Mouse (Mus musculus) E14TG2a.4 (cell line): ENCODE results near the gene Srgap2.

ENCODE experiments used
- H3K27me3 ChIP-seq: 2 replicates; pipeline ENCODE4 v1.6.1; 2014; ENCODE audit warnings: low read length, control low read depth; ENCODE audit not compliant: insufficient read depth
- H3K36me3 ChIP-seq: 2 replicates; pipeline ENCODE4 v1.6.1; 2014; ENCODE audit warnings: low read length, control low read depth; ENCODE audit not compliant: insufficient read depth
- H3K4me1 ChIP-seq: replicated peaks from 2 replicates; pipeline ENCODE4 v1.6.1; 2014; ENCODE audit warnings: low read depth, low read length, control low read depth
- H3K4me3 ChIP-seq: replicated peaks from 2 replicates; pipeline ENCODE4 v1.5.1; 2014; ENCODE audit warnings: mild to moderate bottlenecking, low read length
- H3K9me3 ChIP-seq: 2 replicates; pipeline ENCODE4 v1.6.1; 2014; ENCODE audit warnings: low read length, control low read depth
- CTCF ChIP-seq: conservative IDR thresholded peaks from 2 replicates; pipeline ENCODE4 v1.5.1; 2014; ENCODE audit warnings: low read length
- NANOG ChIP-seq: IDR thresholded peaks from 2 replicates; pipeline ENCODE4 v1.6.1; 2014; ENCODE audit warnings: borderline replicate concordance, low read length, mixed read lengths
- POU5F1 ChIP-seq: IDR thresholded peaks from 2 replicates; pipeline ENCODE4 v1.6.1; 2014; ENCODE audit warnings: low read length, borderline replicate concordance

Gene Srgap2

DNA sequence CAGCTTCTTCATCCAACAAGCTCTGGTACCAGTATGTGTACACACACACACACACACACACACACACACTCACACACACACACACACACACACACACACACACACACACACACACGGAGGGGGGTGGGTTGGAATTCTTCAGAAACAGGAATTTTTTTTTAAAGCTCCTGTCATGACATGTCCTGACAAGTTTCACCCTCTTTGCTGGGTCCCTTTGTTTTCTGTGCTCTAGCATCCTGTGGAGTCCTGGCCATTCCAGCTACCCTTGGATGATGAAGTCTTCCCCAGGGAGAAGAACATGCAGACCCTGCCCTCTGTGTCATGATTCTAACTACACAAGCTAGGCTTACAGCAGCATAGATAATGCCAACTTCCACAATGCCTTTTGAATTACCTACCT lies 13.0 kb downstream of the Srgap2 start:
- no peak for TF ChIP-seq CTCF
- TF ChIP-seq NANOG = no peak
- TF ChIP-seq POU5F1 = no peak
- Histone ChIP-seq H3K4me1 (peaks cover 29% of the 10 kb centered on the region), H3K36me3 (0 out of 2 replicates have a peak, but pooled peaks cover 2% of the 10 kb centered on the region), H3K27me3 (no peaks in the 10 kb centered on the region), H3K9me3 (no peaks in the 10 kb centered on the region), H3K4me3 (no peak overlapping the region)

DNA sequence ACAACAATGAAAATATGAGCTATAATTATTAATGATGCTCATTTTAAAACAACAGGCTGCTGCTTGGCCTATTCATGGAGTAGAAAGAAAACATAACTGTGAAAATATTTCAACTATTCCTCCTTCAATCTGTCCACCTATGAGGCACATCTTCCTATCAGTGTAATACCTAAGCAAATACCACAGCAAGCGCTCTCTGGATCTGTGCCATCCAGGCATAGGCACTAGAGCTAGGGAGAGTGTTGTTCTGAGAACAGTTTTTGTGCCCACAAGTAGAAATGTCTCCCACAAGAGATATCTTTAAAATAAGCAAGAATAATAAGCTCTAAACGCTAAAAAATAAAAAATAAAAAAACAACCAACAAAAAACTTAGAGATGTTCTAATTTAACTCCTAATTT lies 14.0 kb downstream of the Srgap2 start:
- Histone ChIP-seq H3K9me3 (no peaks in the 10 kb centered on the region), H3K4me3 (no peak overlapping the region), H3K4me1 (peaks cover 29% of the 10 kb centered on the region), H3K27me3 (no peaks in the 10 kb centered on the region), H3K36me3 (no peaks in the 10 kb centered on the region)
- TF ChIP-seq NANOG = no peak

DNA sequence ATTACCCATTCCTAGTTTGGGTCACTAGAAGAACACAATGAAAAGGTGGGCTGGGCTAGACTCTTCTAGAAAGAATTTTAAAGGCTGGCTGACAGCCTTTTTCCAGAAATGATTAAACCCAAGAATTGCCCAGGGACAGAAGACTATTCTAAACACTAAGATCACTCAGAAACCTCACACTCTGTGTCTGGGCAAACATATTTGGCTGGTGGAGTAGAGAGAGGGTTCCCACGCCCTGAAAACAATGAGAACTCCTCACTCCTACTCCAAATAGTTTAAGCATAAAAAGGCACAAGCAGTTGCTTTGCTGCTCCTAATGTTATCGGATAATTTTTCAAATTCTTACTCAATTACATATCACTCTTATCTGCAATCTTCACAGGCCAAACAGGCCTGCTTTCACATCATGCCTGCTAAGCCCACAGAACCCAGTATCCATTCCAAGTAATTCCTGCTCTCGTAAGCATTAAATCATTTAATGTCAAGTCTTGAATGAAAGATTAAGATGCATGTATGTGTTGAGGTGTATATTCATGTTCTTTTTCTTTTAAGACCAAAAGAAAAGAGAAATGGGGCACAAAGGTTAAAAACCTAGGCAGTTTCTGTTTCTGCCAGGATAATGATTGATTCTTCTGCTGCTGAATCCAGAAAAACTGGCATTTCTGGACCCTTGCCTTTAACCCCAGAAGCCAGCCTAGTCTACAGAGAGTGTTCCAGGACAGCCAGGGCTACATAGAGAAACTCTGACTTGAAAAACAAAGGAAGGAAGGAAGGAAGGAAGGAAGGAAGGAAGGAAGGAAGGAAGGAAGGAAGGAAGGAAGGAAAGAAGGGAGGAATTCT lies 15.3 kb downstream of the Srgap2 start:
- H3K4me3 ChIP-seq = no peak overlapping the region
- TF ChIP-seq CTCF = no peak
- no peak for TF ChIP-seq POU5F1
- TF ChIP-seq NANOG = no peak
- no peaks in the 10 kb centered on the region for H3K9me3 ChIP-seq
- peaks cover 31% of the 10 kb centered on the region for H3K4me1 ChIP-seq
- H3K27me3 ChIP-seq = no peaks in the 10 kb centered on the region
- H3K36me3 ChIP-seq = no peaks in the 10 kb centered on the region

DNA sequence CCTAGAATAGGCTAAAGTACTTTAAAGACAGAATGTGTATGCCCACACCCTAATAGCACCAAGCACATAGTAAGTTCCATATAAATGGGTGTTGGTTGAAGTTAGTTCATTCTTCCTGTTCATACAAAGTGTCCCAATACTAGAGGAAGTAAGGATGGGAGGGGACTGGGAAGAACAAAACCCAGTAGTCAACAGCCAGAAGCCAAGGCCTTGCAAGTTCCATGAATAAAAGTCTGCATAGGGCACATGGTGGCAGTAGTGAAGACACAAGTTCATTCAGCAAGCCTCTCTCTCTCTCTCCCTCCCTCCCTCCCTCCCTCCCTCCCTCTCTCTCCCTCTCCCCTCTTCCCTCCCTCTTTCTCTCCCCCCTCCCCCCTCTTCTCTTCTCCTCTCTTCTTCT lies 16.0 kb downstream of the Srgap2 start:
- Histone ChIP-seq H3K36me3 (peaks cover 4% of the 10 kb centered on the region; the same call in 1 of the 2 replicates), H3K4me1 (peaks cover 37% of the 10 kb centered on the region), H3K27me3 (no peaks in the 10 kb centered on the region), H3K4me3 (no peak overlapping the region), H3K9me3 (no peaks in the 10 kb centered on the region)
- no peak for TF ChIP-seq POU5F1
- no peak for TF ChIP-seq NANOG
- TF ChIP-seq CTCF = no peak

DNA sequence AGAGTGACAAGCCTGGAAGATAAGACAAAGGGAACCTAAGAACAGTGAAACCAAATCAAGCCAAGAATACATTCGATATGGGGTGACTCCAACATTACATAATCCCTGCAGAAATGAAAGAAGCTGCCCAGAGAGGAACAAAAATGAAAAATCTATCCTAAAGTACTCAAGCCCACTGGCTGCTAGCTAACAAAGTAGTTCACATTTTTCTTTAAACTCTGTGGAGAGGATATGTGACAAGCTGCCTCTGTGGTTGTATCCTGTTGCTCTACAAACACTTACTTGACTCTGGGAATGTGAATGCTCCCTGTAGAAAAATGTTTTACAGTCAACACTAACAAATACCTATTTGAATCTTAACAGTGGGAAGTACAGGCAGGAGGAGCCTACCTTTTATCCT lies 25.5 kb downstream of the Srgap2 start:
- peaks cover 7% of the 10 kb centered on the region; the same call in 1 of the 2 replicates for H3K36me3 ChIP-seq
- TF ChIP-seq CTCF = no peak
- no peak for TF ChIP-seq POU5F1
- TF ChIP-seq NANOG = no peak
- H3K4me1 ChIP-seq = peaks cover 47% of the 10 kb centered on the region
- no peaks in the 10 kb centered on the region for H3K27me3 ChIP-seq
- no peaks in the 10 kb centered on the region for H3K9me3 ChIP-seq
- no peak overlapping the region for H3K4me3 ChIP-seq

DNA sequence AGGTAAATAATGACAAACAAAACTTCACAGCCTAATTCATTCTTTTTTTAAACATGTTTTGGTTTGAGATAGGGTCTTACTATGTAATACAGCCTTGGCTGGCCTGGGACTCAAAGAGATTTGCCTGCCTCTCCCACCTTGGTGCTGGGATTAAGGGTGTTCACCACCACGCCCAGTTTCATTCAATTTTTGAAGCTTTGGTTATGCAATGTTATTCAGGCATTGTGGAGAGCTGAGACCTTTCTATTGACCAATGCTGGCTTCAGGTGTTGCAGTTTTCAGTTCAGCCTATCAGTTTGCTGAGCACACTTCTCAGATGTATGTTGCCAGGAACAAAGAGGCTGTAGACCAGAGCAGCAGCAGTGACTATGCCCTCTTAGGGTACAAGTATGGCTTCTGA lies 28.9 kb downstream of the Srgap2 start:
- Histone ChIP-seq H3K27me3 (no peaks in the 10 kb centered on the region), H3K4me3 (no peak overlapping the region), H3K4me1 (peaks cover 39% of the 10 kb centered on the region), H3K9me3 (no peaks in the 10 kb centered on the region), H3K36me3 (peaks cover 7% of the 10 kb centered on the region; the same call in 1 of the 2 replicates)
- TF ChIP-seq POU5F1 (no peak), CTCF (no peak), NANOG (no peak)

DNA sequence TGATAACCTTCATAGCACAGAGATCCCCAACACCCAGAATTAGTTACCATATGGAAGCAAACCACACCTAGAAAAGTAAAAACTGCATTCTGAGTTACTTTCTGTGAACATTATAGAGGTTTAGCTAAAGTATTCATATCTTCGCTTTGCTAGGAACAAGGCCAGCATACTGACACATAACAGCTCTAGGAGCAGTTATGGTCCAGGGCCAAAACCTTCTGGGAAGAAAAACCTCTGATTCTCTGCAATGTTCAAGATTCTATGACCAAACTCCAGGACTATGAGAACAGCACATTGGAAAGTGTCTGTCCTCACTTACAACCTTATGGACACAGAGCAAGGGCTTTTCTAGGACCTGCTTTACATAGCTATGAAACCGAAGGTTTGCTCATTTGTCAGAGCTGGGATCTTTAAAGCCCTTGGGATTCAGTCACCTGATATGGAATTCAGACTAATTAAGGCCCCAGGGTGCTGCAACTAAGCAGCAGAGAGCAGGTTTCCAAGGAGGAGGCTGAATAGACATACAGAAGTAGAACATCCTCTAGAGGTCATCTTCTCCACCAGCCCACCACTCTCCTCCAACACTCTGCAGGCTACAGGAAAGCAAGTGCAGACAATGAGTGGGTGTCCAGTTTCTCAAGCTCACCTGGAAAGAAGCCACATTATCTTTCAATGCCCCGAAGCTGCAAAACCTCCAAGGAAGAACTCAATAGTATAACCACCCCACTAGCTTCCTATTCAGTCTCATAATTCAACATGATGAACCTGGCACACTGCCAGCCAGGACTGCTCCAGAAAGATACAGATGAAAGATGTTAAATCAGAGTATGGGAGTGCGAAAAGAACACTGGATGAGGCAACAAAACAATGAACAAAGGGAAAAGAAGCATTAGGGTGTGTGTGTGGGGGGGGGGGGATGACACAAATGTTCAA lies 32.9 kb downstream of the Srgap2 start:
- Histone ChIP-seq H3K9me3 (no peaks in the 10 kb centered on the region), H3K4me1 (peaks cover 26% of the 10 kb centered on the region), H3K36me3 (peaks cover 8% of the 10 kb centered on the region; the same call in 1 of the 2 replicates), H3K27me3 (no peaks in the 10 kb centered on the region), H3K4me3 (no peak overlapping the region)
- TF ChIP-seq POU5F1 = no peak
- no peak for TF ChIP-seq CTCF
- TF ChIP-seq NANOG = no peak

DNA sequence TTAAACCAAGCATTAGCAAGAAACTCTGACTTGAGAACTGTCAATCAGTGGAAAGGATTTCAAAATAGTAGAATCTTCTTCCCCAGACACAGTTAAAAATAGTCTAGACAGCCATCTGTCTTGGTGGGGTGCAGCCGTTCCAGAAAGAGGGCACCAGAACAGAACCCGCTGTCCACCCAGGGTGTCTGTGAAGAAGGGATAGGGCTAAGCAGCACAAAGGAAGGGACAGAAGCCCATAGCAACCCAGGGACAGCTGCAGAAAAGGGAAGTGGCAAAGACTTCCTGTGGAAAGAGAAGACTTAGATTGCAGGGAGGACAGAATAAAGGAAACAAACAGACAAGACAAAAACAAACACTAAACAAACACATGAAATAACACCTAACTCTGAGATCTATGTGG lies 34.8 kb downstream of the Srgap2 start:
- Histone ChIP-seq H3K9me3 (no peaks in the 10 kb centered on the region), H3K4me3 (no peak overlapping the region), H3K4me1 (peaks cover 11% of the 10 kb centered on the region), H3K27me3 (no peaks in the 10 kb centered on the region), H3K36me3 (peaks cover 8% of the 10 kb centered on the region; the same call in 1 of the 2 replicates)
- TF ChIP-seq NANOG (no peak), CTCF (no peak), POU5F1 (no peak)
